Mouse (Mus musculus) kidney, adult 11 months (tissue): ENCODE measurements around the gene Defa33.
"Not testable (repeated sequence)": the region's sequence is repeated elsewhere in the genome, so short reads cannot be mapped to it uniquely, and the experiment has no call there.

Source experiments
- DNase-seq: peaks from one replicate; pipeline ENCODE4 v3.0.0; 2022

The Defa33 gene

DNA sequence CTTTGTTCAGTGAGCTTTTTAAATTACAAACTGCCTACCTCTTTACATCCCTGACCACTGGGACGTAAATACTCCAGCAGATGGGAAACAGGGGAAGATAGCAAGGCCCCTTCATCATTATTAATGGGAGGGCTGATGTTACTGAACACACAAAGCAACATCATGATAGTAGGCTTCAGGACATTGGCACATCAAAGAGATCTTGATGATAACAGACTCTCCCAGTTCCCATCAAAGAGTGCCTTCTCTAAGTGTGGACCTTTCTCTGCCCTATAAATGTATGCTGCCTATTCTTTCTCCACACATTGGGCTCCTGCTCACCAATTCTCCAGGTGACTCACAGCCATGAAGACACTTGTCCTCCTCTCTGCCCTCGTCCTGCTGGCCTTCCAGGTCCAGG lies at the start of gene Defa33:
Defa33 (plus strand) TSS at position 301 of the 400 bp plus-strand sequence.
- not testable (repeated sequence) for DNase-seq

DNA sequence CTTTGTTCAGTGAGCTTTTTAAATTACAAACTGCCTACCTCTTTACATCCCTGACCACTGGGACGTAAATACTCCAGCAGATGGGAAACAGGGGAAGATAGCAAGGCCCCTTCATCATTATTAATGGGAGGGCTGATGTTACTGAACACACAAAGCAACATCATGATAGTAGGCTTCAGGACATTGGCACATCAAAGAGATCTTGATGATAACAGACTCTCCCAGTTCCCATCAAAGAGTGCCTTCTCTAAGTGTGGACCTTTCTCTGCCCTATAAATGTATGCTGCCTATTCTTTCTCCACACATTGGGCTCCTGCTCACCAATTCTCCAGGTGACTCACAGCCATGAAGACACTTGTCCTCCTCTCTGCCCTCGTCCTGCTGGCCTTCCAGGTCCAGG lies 13.4 kb upstream of the Defa33 start, which contains the start of gene Defa2:
Defa2 (plus strand) TSS at position 301 of the 400 bp plus-strand sequence.
- not testable (repeated sequence) for DNase-seq

DNA sequence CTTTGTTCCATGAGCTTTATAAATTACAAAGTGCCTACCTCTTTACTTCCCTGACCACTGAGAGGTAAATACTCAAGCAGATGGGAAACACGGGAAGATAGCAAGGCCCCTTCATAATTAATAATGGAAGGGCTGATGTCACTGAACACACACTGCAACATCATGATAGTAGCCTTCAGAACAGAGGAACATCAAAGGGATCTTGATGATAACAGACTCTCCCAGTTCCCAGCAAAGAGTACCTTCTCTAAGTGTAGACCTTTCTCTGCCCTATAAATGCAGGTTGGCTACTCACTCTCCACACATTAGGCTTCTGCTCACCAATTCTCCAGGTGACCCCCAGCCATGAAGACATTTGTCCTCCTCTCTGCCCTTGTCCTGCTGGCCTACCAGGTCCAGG lies 35.5 kb downstream of the Defa33 start, which contains the start of gene Defa36:
Defa36 (plus strand) TSS at position 301 of the 400 bp plus-strand sequence.
- not testable (repeated sequence) for DNase-seq
